In the genomic region with DNA sequence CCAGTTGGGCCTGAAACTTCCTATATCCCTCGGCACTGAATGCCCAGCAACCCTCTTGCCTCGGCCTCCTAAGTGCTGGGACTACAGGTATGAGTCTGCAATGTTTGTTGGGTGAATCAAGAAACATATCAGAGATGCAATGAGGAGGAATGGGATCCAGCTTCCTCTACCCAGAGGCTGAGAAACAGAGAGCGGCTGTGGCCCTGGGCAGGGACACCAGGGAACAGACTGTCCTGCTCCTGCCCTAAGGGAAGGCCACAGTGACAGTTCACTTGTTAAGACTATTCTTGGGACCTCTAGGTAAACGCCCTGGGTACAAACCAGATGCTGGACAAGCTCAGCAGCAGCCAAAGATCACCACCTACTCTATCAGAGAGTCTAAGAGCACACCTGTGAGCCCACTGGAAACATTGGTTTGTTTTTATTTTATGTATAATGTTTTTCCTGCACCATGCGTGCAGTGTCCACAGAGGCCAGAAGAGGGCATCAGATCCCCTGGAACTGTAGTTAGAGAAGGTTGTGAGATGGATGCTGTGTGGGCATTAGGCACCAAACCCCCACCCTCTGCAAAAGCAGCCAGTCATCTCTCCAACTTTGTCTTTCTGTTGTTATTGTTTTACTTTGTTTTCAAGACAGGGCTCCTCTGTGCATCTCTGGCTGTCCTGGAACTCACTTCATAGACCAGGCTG, we compare ENCODE assay signal across 8 mouse cellular contexts. TPM values are rescaled to one million over a fixed set of nuclear protein-coding genes. Genes with fewer than 3 reads are reported as not detected.
A peak's percentile ranks its signal among the peaks of the same experiment; 100 is the strongest.
DNase-seq lines count a peak whose midpoint lies in the region; TF ChIP-seq lines count a peak whose summit lies in the region.

No protein-coding gene starts in this region.

- TF ChIP-seq CTCF in gastrocnemius, adult 2 months (IDR thresholded peaks at IDR 0.05), result peak; percentile 86
- peak; percentile 63; the same call in 1 of the 2 replicates for TF ChIP-seq CTCF in small intestine, adult 2 months (IDR thresholded peaks at IDR 0.05; ENCODE audit: extremely low read depth, insufficient read length, insufficient replicate concordance, low read depth, low read length)

- H3K27me3 ChIP-seq in small intestine, adult 2 months (ENCODE audit: control insufficient read depth, insufficient read depth, low read length), result no peaks in the 10 kb centered on the region

- intact Hi-C loops in gastrocnemius, adult 2 months (cut with DNase I), result loop anchor here (5.0 to 10.0 kb wide), 2 partner anchors 106 to 223 kb away; a partner anchor contains a TSS
- intact Hi-C loops in left cerebral cortex, postnatal 4 days (cut with DNase I), result loop anchor here (2.0 kb wide), 1 partner anchor 53 kb away; no protein-coding TSS in a partner anchor

- H3K4me3 ChIP-seq in gastrocnemius, adult 2 months, result no peak overlapping the region
- H3K4me3 ChIP-seq in small intestine, adult 2 months (ENCODE audit: low read depth, low read length), result no peak overlapping the region

- peaks cover 19% of the 10 kb centered on the region for H3K4me1 ChIP-seq in small intestine, adult 2 months (ENCODE audit: control insufficient read depth, insufficient read depth, insufficient read length, low read length)

- DNase-seq in gastrocnemius, adult 2 months, result peak; percentile 55
- DNase-seq in gastrocnemius, adult 8-10 months (ENCODE audit: low spot score in 2 of 2), result no peak
- peak; percentile 53 for DNase-seq in ovary, postnatal 36 days (ENCODE audit: low spot score)
- DNase-seq in ovary, postnatal 10 days (ENCODE audit: low spot score), result no peak
- DNase-seq in cerebellum, postnatal 25 days, result peak; percentile 67 to 77
- DNase-seq in left cerebral cortex, postnatal 4 days, result peak; percentile 53
- DNase-seq in Muller cell, postnatal 12 days (ENCODE audit: inconsistent ontology term), result no peak

- peaks cover 91% of the 10 kb centered on the region for H3K36me3 ChIP-seq in small intestine, adult 2 months (ENCODE audit: control insufficient read depth, insufficient read depth, low read length)

- no peak for TF ChIP-seq POLR2A in small intestine, adult 2 months (IDR thresholded peaks at IDR 0.05; ENCODE audit: low read depth, low read length)

- no peak overlapping the region for H3K27ac ChIP-seq in gastrocnemius, adult 2 months
- H3K27ac ChIP-seq in small intestine, adult 2 months (ENCODE audit: insufficient read depth, low read depth, low read length), result no peak overlapping the region

- 66% methylated on average over 5 of the region's 5 CpGs for WGBS in small intestine, adult 2 months

RNA-seq across cellular contexts. Expression of a gene that starts 29.3 kb away (rescaled TPM):
- 100 to 1,000 TPM in 1 of 2 experiments, 10 to 100 TPM in 1; 46.5 to 139 TPM for total RNA-seq in gastrocnemius, adult 2 months (2021)
- 100 to 1,000 TPM in 2 of 4 experiments, 10 to 100 TPM in 2; 56.1 to 401 (median 118) TPM for total RNA-seq in gastrocnemius, adult 8-10 months (2022)
- 1 to 10 TPM; 5.1 to 9.6 TPM for total RNA-seq in left cerebral cortex, postnatal 4 days (2021)
- 52.2 and 90.3 TPM in 2 replicates for polyA plus RNA-seq in small intestine, adult 2 months (2012; rRNA removed)

RNA-seq across cellular contexts. Expression of a gene that starts 31.2 kb away (rescaled TPM):
- 10 to 100 TPM; 29.8 to 31.7 TPM for total RNA-seq in gastrocnemius, adult 2 months (2021)
- 10 to 100 TPM; 33.2 to 42.3 (median 37.1) TPM for total RNA-seq in gastrocnemius, adult 8-10 months (2022)
- 10 to 100 TPM; 22.8 to 24.9 TPM for total RNA-seq in left cerebral cortex, postnatal 4 days (2021)
- 47.9 and 122 TPM in 2 replicates for polyA plus RNA-seq in small intestine, adult 2 months (2012; rRNA removed)

Comparison
In these comparisons a context has a peak if more than half of its experiments do, and no peak if none do; other contexts are left out.
1. DNase-seq: peak in gastrocnemius, adult 2 months (single experiment), ovary, postnatal 36 days (single experiment), cerebellum, postnatal 25 days (2 of 2) and left cerebral cortex, postnatal 4 days (single experiment); none in gastrocnemius, adult 8-10 months (0 of 2), ovary, postnatal 10 days (single experiment) and Muller cell, postnatal 12 days (single experiment).
2. RNA of a gene that starts 29.3 kb away (total RNA-seq): 56.1 to 401 TPM in gastrocnemius, adult 8-10 months and 46.5 to 139 TPM in gastrocnemius, adult 2 months; 5.1 to 9.6 TPM in left cerebral cortex, postnatal 4 days; every median in the first group is over 4 times any median in the second.